Mouse (Mus musculus): ENCODE measurements at regions not wholly inside any gene's neighbourhood (a gene's known extent, or its start where the extent isn't known, plus 50 kb on each side); places are given as distances from the start of the nearest gene placed in this dataset.

GRCm38 (mm10) chr3:71209701-71210100 is 1202.3 kb downstream of the Otol1 start:
- DNase-seq (ENCODE audit: low spot score in 2 of 2): no peak
- intact Hi-C loops (cut with DNase I): no loop called here

- peak in 1 of 2 experiments; percentile 41 for DNase-seq (ENCODE audit: low spot score in 2 of 2)
- intact Hi-C loops (cut with DNase I): no loop called here
These were observed 1213.0 kb downstream of the Otol1 start for GRCm38 (mm10) chr3:71220379-71220778.

GRCm38 (mm10) chr3:71220818-71221217 is 1213.4 kb downstream of the Otol1 start:
- DNase-seq (ENCODE audit: low spot score in 2 of 2): peak in 1 of 2 experiments; percentile 37
- intact Hi-C loops (cut with DNase I): no loop called here

Data from left cerebral cortex, postnatal 25 days (tissue).